Mouse (Mus musculus) left cerebral cortex, postnatal 25 days (tissue): ENCODE data around the gene Gimd1. TPM values are rescaled to one million over a fixed set of nuclear protein-coding genes. Genes with fewer than 3 reads are reported as not detected.

Experiments
- DNase-seq, 2 experiments: peaks; one replicate each; pipeline ENCODE4 v3.0.0; 2022; ENCODE audit warnings: low spot score in 2 of 2, mixed read lengths in 1 of 2
- intact Hi-C: fragments of 180-260 bp; cut with DNase I; formaldehyde crosslinking; loops from one replicate; pipeline ENCODE4 v1.15.1; 2025
- total RNA-seq, 2 experiments: library from RNA; stranded (reverse); gene quantifications; 2 replicates each; pipeline ENCODE4 v1.2.3; 2021

Gene Gimd1
- total RNA-seq, 2 experiments from 2014 or later: not detected

DNA sequence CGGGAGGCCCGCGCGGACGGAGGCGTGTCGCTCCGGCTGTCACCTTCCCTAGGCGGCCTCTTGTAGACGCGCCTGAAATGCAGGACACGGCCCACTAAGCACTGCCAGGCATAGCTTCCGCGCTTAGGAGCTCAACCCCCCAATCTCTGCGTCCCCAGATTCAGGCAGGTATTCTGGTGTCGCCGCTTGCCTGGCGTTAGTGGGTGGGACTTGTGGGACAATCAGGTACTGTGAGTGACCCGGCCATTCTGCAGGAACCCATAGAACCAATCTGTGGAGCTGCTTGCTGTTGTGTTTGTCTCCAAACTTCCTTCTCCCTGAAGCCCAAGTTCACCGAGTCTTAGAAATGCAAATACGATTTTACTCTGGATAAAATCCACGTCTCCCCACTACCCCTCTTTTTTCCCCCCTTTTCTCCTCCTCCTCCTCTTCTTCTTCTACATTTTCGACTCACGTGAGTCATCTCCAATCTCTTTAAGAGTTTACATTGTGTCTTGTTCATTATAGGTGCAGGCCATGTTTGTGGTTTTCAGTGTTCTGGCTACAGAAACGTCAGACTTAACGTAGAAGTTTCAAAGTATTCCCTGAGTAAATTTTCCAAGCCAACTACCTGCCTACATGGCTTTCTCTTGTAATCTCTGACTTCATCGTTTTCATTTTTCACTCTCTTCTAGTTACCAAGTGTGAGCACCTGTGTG, 54.8 kb downstream of the Gimd1 start, which contains the start of gene Aimp1:
Gene Aimp1, minus strand, starts transcription at position 140 of the 698 bp plus-strand sequence.
- DNase-seq: no peak
- intact Hi-C loops: no loop called here

Other genes with a start within 250 kb of the Gimd1 start
- gene Tbck, start 54.3 kb downstream of the Gimd1 start, total RNA-seq: 10 to 100 TPM; 29.4 to 30.8 TPM
- gene Aimp1, start 54.5 kb downstream of the Gimd1 start, total RNA-seq: 10 to 100 TPM; 49.6 to 54.7 TPM